Mouse (Mus musculus) lung, embryonic 14.5 days (tissue): ENCODE results near the gene Plekha5. TPM values are rescaled to one million over a fixed set of nuclear protein-coding genes. Genes with fewer than 3 reads are reported as not detected.
"Not testable (repeated sequence)": the region's sequence is repeated elsewhere in the genome, so short reads cannot be mapped to it uniquely, and the experiment has no call there.

ENCODE experiments used
- ATAC-seq: fragments of 200-750 bp; cut with Nextera tagmentation; 2 replicates; pipeline ENCODE4 v1.8.0; 2017; ENCODE audit warnings: mild to moderate bottlenecking, moderate TSS enrichment, moderate library complexity; ENCODE audit not compliant: insufficient read depth
- DNase-seq: peaks from one replicate; pipeline ENCODE4 v3.0.0-alpha.2; 2015
- H3K27ac ChIP-seq: fragments of 300-500 bp; sonication (generic); 2 replicates; pipeline ENCODE4 v1.5.1; 2014; ENCODE audit warnings: low read depth, mild to moderate bottlenecking, moderate library complexity
- H3K27me3 ChIP-seq: fragments of 300-500 bp; sonication (generic); 2 replicates; pipeline ENCODE4 v1.6.1; 2014; ENCODE audit warnings: low read length, control low read depth; ENCODE audit not compliant: insufficient read depth
- H3K36me3 ChIP-seq: fragments of 300-500 bp; sonication (generic); 2 replicates; pipeline ENCODE4 v1.6.1; 2014; ENCODE audit warnings: control low read depth; ENCODE audit not compliant: insufficient read depth
- H3K4me1 ChIP-seq: fragments of 300-500 bp; sonication (generic); 2 replicates; pipeline ENCODE4 v1.6.1; 2014; ENCODE audit warnings: antibody characterized with exemption, control low read depth; ENCODE audit not compliant: insufficient read depth
- H3K4me2 ChIP-seq: fragments of 300-500 bp; sonication (generic); 2 replicates; pipeline ENCODE4 v1.6.1; 2014; ENCODE audit warnings: mild to moderate bottlenecking
- H3K4me3 ChIP-seq: fragments of 300-500 bp; sonication (generic); 2 replicates; pipeline ENCODE4 v1.5.1; 2014; ENCODE audit warnings: low read depth, low read length
- H3K9ac ChIP-seq: fragments of 300-500 bp; sonication (generic); 2 replicates; pipeline ENCODE4 v1.6.1; 2014
- H3K9me3 ChIP-seq: fragments of 300-500 bp; sonication (generic); 2 replicates; pipeline ENCODE4 v1.6.1; 2016; ENCODE audit warnings: low read depth, low read length, control low read depth
- CTCF ChIP-seq: IDR thresholded peaks from 2 replicates; pipeline ENCODE4 v1.5.1; 2016; ENCODE audit warnings: antibody characterized with exemption, low read depth
- WGBS: fragments of 180-500 bp; shearing (Covaris S2); extraction: QIAGEN DNeasy Blood & Tissue Kit; methylation state at CpG from one replicate; pipeline ENCODE4 v1.1.7; 2014; 5-methylcytosine and 5-hydroxymethylcytosine counted together
- polyA plus RNA-seq: library from polyadenylated mRNA; unstranded; fragments of >200 nt; fragmentation: Nextera tagmentation; extraction: Ambion mirVana; gene quantifications from 2 replicates; pipeline ENCODE4 v1.2.1, GENCODE M21; 2014

Gene Plekha5
- polyA plus RNA-seq, 1 experiment from 2014 or later = 54.3 TPM

- no peak for TF ChIP-seq CTCF
- DNase-seq (no peak), ATAC-seq (no peak)
- Histone ChIP-seq H3K27ac (no peak overlapping the region), H3K27me3 (no peaks in the 10 kb centered on the region), H3K9ac (no peak overlapping the region), H3K4me3 (no peak overlapping the region), H3K4me2 (no peak overlapping the region), H3K36me3 (peaks cover 11% of the 10 kb centered on the region), H3K4me1 (peaks cover 9% of the 10 kb centered on the region; the same call in 1 of the 2 replicates), H3K9me3 (no peaks in the 10 kb centered on the region)
- WGBS = 48% methylated on average over 5 of the region's 5 CpGs
These were observed 98.0 kb downstream of the Plekha5 start for GRCm38 (mm10) chr6:140521832-140522231.

- no peak for TF ChIP-seq CTCF
- no peak for DNase-seq
- no peak for ATAC-seq
- peaks cover 20% of the 10 kb centered on the region for H3K36me3 ChIP-seq
- 73% methylated on average over 4 of the region's 4 CpGs for WGBS
- H3K4me3 ChIP-seq = no peak overlapping the region
- H3K4me1 ChIP-seq = peaks cover 9% of the 10 kb centered on the region; the same call in 1 of the 2 replicates
- no peak overlapping the region for H3K27ac ChIP-seq
- no peak overlapping the region for H3K4me2 ChIP-seq
- H3K9me3 ChIP-seq = no peaks in the 10 kb centered on the region
- no peak overlapping the region for H3K9ac ChIP-seq
- H3K27me3 ChIP-seq = no peaks in the 10 kb centered on the region
These were observed 99.7 kb downstream of the Plekha5 start for GRCm38 (mm10) chr6:140523600-140523999.

GRCm38 (mm10) chr6:140528414-140528813 lies 104.6 kb downstream of the Plekha5 start:
- WGBS = 84% methylated on average over 6 of the region's 6 CpGs
- H3K9me3 ChIP-seq = no peaks in the 10 kb centered on the region
- no peak overlapping the region for H3K4me3 ChIP-seq
- ATAC-seq (no peak), DNase-seq (no peak)
- H3K4me1 ChIP-seq = no peaks in the 10 kb centered on the region
- H3K9ac ChIP-seq = no peak overlapping the region
- TF ChIP-seq CTCF = no peak
- H3K4me2 ChIP-seq = no peak overlapping the region
- peaks cover 30% of the 10 kb centered on the region for H3K36me3 ChIP-seq
- no peak overlapping the region for H3K27ac ChIP-seq
- no peaks in the 10 kb centered on the region for H3K27me3 ChIP-seq

GRCm38 (mm10) chr6:140532858-140533257 lies 109.0 kb downstream of the Plekha5 start:
- not testable (repeated sequence) for H3K4me1 ChIP-seq, H3K27me3 ChIP-seq, DNase-seq, H3K9me3 ChIP-seq, ATAC-seq, H3K4me3 ChIP-seq, H3K4me2 ChIP-seq, H3K9ac ChIP-seq, H3K27ac ChIP-seq
- WGBS = 97% methylated on average over 1 of the region's 1 CpGs
- H3K36me3 ChIP-seq = peaks cover 39% of the 10 kb centered on the region

GRCm38 (mm10) chr6:140533606-140534005 lies 109.8 kb downstream of the Plekha5 start:
- DNase-seq (no peak), ATAC-seq (no peak)
- H3K36me3 ChIP-seq = peaks cover 35% of the 10 kb centered on the region

GRCm38 (mm10) chr6:140535504-140535903 lies 111.7 kb downstream of the Plekha5 start:
- Histone ChIP-seq H3K9ac (no peak overlapping the region), H3K27me3 (no peaks in the 10 kb centered on the region), H3K27ac (no peak overlapping the region), H3K4me3 (no peak overlapping the region), H3K4me1 (no peaks in the 10 kb centered on the region), H3K9me3 (no peaks in the 10 kb centered on the region), H3K4me2 (no peak overlapping the region), H3K36me3 (peaks cover 40% of the 10 kb centered on the region)
- no peak for TF ChIP-seq CTCF
- DNase-seq = no peak
- 64% methylated on average over 8 of the region's 8 CpGs for WGBS
- ATAC-seq = no peak

More at GRCm38 (mm10) chr6:140533606-140534005, 109.8 kb downstream of the Plekha5 start:
- no peak overlapping the region for H3K27ac ChIP-seq
- H3K4me3 ChIP-seq = no peak overlapping the region
- no peaks in the 10 kb centered on the region for H3K4me1 ChIP-seq
- no peak overlapping the region for H3K9ac ChIP-seq
- no peaks in the 10 kb centered on the region for H3K9me3 ChIP-seq
- H3K27me3 ChIP-seq = no peaks in the 10 kb centered on the region
- TF ChIP-seq CTCF = no peak
- H3K4me2 ChIP-seq = no peak overlapping the region
- WGBS = 86% methylated on average over 5 of the region's 5 CpGs

GRCm38 (mm10) chr6:140541919-140542318 lies 118.1 kb downstream of the Plekha5 start:
- Histone ChIP-seq H3K9me3 (no peaks in the 10 kb centered on the region), H3K27me3 (no peaks in the 10 kb centered on the region), H3K4me3 (no peak overlapping the region), H3K4me2 (no peak overlapping the region), H3K4me1 (no peaks in the 10 kb centered on the region), H3K36me3 (peaks cover 55% of the 10 kb centered on the region), H3K9ac (no peak overlapping the region), H3K27ac (no peak overlapping the region)
- ATAC-seq (no peak), DNase-seq (no peak)
- 93% methylated on average over 3 of the region's 3 CpGs for WGBS
- no peak for TF ChIP-seq CTCF
